Mouse (Mus musculus) neural tube, embryonic 11.5 days (tissue): ENCODE measurements at regions not wholly inside any gene's neighbourhood (a gene's known extent, or its start where the extent isn't known, plus 50 kb on each side); places are given as distances from the start of the nearest gene placed in this dataset.
"Not testable (repeated sequence)": the region's sequence is repeated elsewhere in the genome, so short reads cannot be mapped to it uniquely, and the experiment has no call there.

Experiments
- ATAC-seq: fragments of 200-750 bp; cut with Nextera tagmentation; 2 replicates; pipeline ENCODE4 v1.8.0; 2017; ENCODE audit warnings: moderate number of reproducible peaks, mild to moderate bottlenecking, moderate TSS enrichment, moderate library complexity; ENCODE audit not compliant: insufficient read depth, low FRiP score, low TSS enrichment
- DNase-seq: peaks from one replicate; pipeline ENCODE4 v3.0.0-alpha.2; 2015; ENCODE audit warnings: low spot score
- H3K27ac ChIP-seq: fragments of 300-500 bp; sonication (generic); 2 replicates; pipeline ENCODE4 v1.5.1; 2014; ENCODE audit warnings: low read depth, mild to moderate bottlenecking, low read length
- H3K27me3 ChIP-seq: fragments of 300-500 bp; sonication (generic); 2 replicates; pipeline ENCODE4 v1.6.1; 2014; ENCODE audit warnings: mild to moderate bottlenecking, low read length, mixed read lengths; ENCODE audit not compliant: control insufficient read depth, insufficient read depth
- H3K36me3 ChIP-seq: fragments of 300-500 bp; sonication (generic); 2 replicates; pipeline ENCODE4 v1.6.1; 2014; ENCODE audit warnings: mild to moderate bottlenecking, low read length, moderate library complexity, mixed read lengths; ENCODE audit not compliant: control insufficient read depth, insufficient read depth
- H3K4me1 ChIP-seq: fragments of 300-500 bp; sonication (generic); 2 replicates; pipeline ENCODE4 v1.6.1; 2014; ENCODE audit warnings: low read length, mixed read lengths; ENCODE audit not compliant: control insufficient read depth, insufficient read depth
- H3K4me2 ChIP-seq: fragments of 300-500 bp; sonication (generic); 2 replicates; pipeline ENCODE4 v1.6.1; 2014; ENCODE audit warnings: low read depth, mild to moderate bottlenecking, moderate library complexity
- H3K4me3 ChIP-seq: fragments of 300-500 bp; sonication (generic); 2 replicates; pipeline ENCODE4 v1.5.1; 2014; ENCODE audit warnings: low read depth, low read length
- H3K9ac ChIP-seq: fragments of 300-500 bp; sonication (generic); 2 replicates; pipeline ENCODE4 v1.6.1; 2014; ENCODE audit warnings: mild to moderate bottlenecking, low read length
- H3K9me3 ChIP-seq: fragments of 300-500 bp; sonication (generic); 2 replicates; pipeline ENCODE4 v1.6.1; 2016; ENCODE audit warnings: low read length; ENCODE audit not compliant: control insufficient read depth
- WGBS: fragments of 180-500 bp; shearing (Covaris S2); extraction: QIAGEN DNeasy Blood & Tissue Kit; methylation state at CpG from one replicate; pipeline ENCODE4 v1.1.7; 2014; 5-methylcytosine and 5-hydroxymethylcytosine counted together

- H3K4me3 ChIP-seq, result no peak overlapping the region
- H3K27me3 ChIP-seq, result no peaks in the 10 kb centered on the region
- ATAC-seq (no peak), DNase-seq (peak; percentile 70)
- H3K9me3 ChIP-seq, result no peaks in the 10 kb centered on the region
- H3K4me2 ChIP-seq, result no peak overlapping the region
- no peak overlapping the region for H3K9ac ChIP-seq
- no peaks in the 10 kb centered on the region for H3K36me3 ChIP-seq
- under 1% methylated on average over 3 of the region's 3 CpGs for WGBS
- H3K27ac ChIP-seq, result no peak overlapping the region
- H3K4me1 ChIP-seq, result no peaks in the 10 kb centered on the region
These were observed 459.6 kb downstream of the Ets1 start for GRCm38 (mm10) chr9:33095654-33096053.

DNA sequence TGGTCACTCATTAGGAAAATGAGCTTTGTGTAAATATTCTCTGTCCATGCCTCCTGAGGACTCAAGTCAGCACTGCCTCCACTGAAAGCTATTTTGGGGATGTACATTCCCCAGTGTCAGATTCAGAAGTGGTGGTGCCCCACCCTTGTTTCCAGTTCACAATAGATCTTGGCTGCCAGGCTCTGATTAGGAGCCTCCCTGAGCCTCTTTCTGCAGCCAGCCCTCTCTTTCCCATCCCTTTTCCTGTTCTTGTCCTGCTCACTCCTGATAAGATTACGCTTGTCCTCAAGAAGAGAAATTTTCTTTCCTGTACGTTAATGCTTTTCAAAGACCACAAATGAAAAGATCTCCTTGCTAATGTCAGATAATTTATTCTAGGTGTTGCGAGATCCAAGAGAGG is 465.2 kb downstream of the Ets1 start:
- ATAC-seq (no peak), DNase-seq (no peak)
- Histone ChIP-seq H3K4me1 (no peaks in the 10 kb centered on the region; the same call in 1 of the 2 replicates), H3K27ac (no peak overlapping the region), H3K4me2 (no peak overlapping the region), H3K9ac (no peak overlapping the region), H3K4me3 (no peak overlapping the region), H3K27me3 (no peaks in the 10 kb centered on the region), H3K36me3 (no peaks in the 10 kb centered on the region), H3K9me3 (no peaks in the 10 kb centered on the region)
- 87% methylated on average over 3 of the region's 3 CpGs for WGBS

DNA sequence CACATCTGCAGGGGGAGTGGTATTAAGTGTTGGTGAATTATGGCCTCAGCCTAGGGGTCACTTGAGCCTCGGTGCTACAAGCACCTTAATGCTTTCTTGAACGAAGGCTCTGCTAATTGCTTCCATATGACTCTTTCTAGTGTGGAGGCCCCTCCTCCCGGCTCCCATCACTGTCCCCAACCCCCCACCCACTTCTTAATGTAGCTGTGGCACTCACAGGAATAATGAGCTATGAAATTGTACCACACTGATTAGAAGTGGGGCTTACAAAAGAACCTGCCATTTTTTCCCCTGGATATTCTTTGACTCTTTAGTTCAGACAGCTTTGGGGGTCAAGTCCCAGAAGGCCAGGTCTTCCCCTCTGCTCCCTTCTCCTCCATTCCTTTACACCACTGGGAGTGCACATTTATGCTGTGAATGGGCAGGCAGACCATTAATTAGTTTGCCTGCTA is 468.6 kb downstream of the Ets1 start:
- ATAC-seq (no peak), DNase-seq (peak; percentile 34)
- Histone ChIP-seq H3K27me3 (no peaks in the 10 kb centered on the region), H3K4me2 (no peak overlapping the region), H3K4me1 (no peaks in the 10 kb centered on the region; the same call in 1 of the 2 replicates), H3K9me3 (no peaks in the 10 kb centered on the region), H3K9ac (no peak overlapping the region), H3K27ac (no peak overlapping the region), H3K36me3 (no peaks in the 10 kb centered on the region), H3K4me3 (no peak overlapping the region)
- WGBS, result 19% methylated on average over 3 of the region's 3 CpGs

DNA sequence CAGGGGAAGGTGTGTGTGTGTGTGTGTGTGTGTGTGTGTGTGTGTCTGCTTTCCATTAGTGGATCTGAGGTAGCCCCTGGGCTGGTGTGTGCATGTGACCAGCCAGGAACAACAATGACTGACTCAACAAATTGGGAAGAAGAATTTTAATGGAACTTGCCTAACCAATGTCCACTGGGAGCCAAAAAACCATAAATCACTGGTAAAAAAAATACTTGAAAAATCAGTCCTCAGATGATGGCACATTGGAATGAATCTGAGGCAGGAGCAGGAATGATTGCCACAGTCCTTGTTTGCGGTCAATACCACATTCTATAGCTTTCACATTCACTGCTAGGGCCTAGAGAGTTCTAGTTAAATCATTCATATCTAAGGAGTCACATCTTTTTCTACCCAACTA is 487.8 kb downstream of the Ets1 start:
- no peak for ATAC-seq

GRCm38 (mm10) chr9:33152186-33152585 is 516.2 kb downstream of the Ets1 start:
- Histone ChIP-seq H3K4me2 (no peak overlapping the region), H3K9me3 (no peaks in the 10 kb centered on the region), H3K9ac (no peak overlapping the region), H3K4me3 (no peak overlapping the region), H3K27ac (no peak overlapping the region), H3K36me3 (no peaks in the 10 kb centered on the region), H3K4me1 (no peaks in the 10 kb centered on the region), H3K27me3 (no peaks in the 10 kb centered on the region)
- WGBS, result 17% methylated on average over 1 of the region's 1 CpGs
- no peak for ATAC-seq
- DNase-seq, result peak; percentile 40

More for the DNA sequence above, 487.8 kb downstream of the Ets1 start:
- H3K27me3 ChIP-seq, result no peaks in the 10 kb centered on the region
- no peaks in the 10 kb centered on the region for H3K9me3 ChIP-seq
- 100% methylated on average over 1 of the region's 1 CpGs for WGBS
- no peak overlapping the region for H3K4me3 ChIP-seq
- no peak overlapping the region for H3K4me2 ChIP-seq
- DNase-seq, result no peak
- no peaks in the 10 kb centered on the region for H3K4me1 ChIP-seq
- no peak overlapping the region for H3K9ac ChIP-seq
- no peaks in the 10 kb centered on the region for H3K36me3 ChIP-seq
- H3K27ac ChIP-seq, result no peak overlapping the region

DNA sequence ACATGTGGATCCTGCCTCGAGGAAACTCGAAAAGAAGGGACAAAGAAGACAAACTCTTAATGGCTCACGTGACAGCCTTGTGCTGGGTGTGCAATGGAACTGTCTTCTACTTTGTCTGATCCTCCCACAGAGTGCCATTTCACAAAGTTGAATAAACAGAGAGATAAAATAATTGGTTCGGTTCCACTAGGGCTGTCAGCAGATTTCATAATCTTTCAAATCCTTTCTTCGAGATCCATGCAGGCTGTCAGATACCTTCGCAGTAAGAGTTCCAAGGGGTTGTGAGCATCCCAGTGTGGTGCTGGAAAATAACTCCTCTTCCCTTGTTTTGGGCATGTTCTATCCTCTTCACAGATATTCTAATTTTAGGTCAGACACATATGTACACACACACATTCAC is 532.1 kb downstream of the Ets1 start:
- no peaks in the 10 kb centered on the region for H3K9me3 ChIP-seq
- H3K4me1 ChIP-seq, result no peaks in the 10 kb centered on the region
- ATAC-seq (no peak), DNase-seq (no peak)
- H3K36me3 ChIP-seq, result no peaks in the 10 kb centered on the region
- H3K27ac ChIP-seq, result no peak overlapping the region
- 86% methylated on average over 6 of the region's 6 CpGs for WGBS
- no peak overlapping the region for H3K4me2 ChIP-seq
- no peaks in the 10 kb centered on the region for H3K27me3 ChIP-seq
- no peak overlapping the region for H3K9ac ChIP-seq
- no peak overlapping the region for H3K4me3 ChIP-seq

DNA sequence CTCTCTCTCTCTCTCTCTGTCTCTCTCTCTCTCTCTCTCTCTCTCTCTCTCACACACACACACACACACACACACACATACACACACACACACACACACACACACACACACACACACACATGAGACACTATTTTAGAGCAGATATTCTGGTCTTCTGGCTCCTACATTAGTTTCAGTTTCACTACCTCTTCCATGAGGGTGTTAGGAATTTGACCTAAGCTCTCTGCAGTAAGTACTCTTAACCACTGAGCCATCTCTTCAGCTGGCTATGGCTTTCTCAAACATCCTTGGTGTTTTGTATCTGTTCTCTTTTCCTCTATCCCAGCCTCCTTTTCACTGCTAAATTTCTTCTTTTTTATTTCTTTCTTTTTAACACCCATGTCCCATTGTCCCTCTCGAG is 533.1 kb downstream of the Ets1 start:
- not testable (repeated sequence) for H3K27ac ChIP-seq, H3K9ac ChIP-seq, H3K4me3 ChIP-seq, H3K27me3 ChIP-seq, ATAC-seq, DNase-seq, H3K9me3 ChIP-seq, H3K36me3 ChIP-seq, H3K4me1 ChIP-seq, H3K4me2 ChIP-seq
- 87% methylated on average over 1 of the region's 1 CpGs for WGBS

- H3K36me3 ChIP-seq, result no peaks in the 10 kb centered on the region
- H3K9me3 ChIP-seq, result no peaks in the 10 kb centered on the region
- ATAC-seq (no peak), DNase-seq (no peak)
- no peaks in the 10 kb centered on the region for H3K27me3 ChIP-seq
- no peak overlapping the region for H3K27ac ChIP-seq
- H3K4me3 ChIP-seq, result no peak overlapping the region
- H3K4me1 ChIP-seq, result no peaks in the 10 kb centered on the region
- no peak overlapping the region for H3K4me2 ChIP-seq
- no peak overlapping the region for H3K9ac ChIP-seq
These were observed 544.0 kb downstream of the Ets1 start for GRCm38 (mm10) chr9:33180066-33180465.

DNA sequence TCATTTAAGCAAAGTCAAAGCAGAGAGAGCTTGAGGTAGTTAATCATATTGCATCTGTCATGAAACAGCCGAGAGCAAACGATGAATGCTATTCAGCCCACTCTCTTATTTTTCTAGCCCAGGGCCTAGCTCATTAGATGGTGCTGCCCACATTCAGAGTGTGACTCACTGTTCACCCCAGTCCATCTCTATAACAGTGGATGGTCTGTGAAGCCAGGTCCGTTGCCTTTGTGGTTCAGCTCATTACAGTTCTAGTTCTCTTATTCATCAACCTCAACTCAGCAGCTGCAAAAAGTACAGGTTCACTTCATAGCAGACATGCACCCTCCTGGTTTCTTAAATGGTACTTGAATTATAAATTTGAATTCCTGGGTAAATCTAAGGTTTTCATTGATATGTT is 551.2 kb downstream of the Ets1 start:
- Histone ChIP-seq H3K4me1 (no peaks in the 10 kb centered on the region), H3K4me3 (no peak overlapping the region), H3K9me3 (no peaks in the 10 kb centered on the region), H3K9ac (no peak overlapping the region), H3K27me3 (no peaks in the 10 kb centered on the region), H3K36me3 (no peaks in the 10 kb centered on the region), H3K4me2 (no peak overlapping the region), H3K27ac (no peak overlapping the region)
- ATAC-seq, result no peak
- DNase-seq, result no peak
- 80% methylated on average over 3 of the region's 3 CpGs for WGBS
